Mouse (Mus musculus) C2C12 (cell line): ENCODE results near the gene Gabpb1. TPM values are rescaled to one million over a fixed set of nuclear protein-coding genes. Genes with fewer than 3 reads are reported as not detected.
A peak's percentile ranks its signal among the peaks of the same experiment; 100 is the strongest.
"Not testable (repeated sequence)": the region's sequence is repeated elsewhere in the genome, so short reads cannot be mapped to it uniquely, and the experiment has no call there.

Experiments
- H3K27me3 ChIP-seq: one replicate; pipeline ENCODE4 v1.6.1; 2011; ENCODE audit not compliant: control insufficient read depth, insufficient read depth, insufficient read length
- H3K36me3 ChIP-seq: one replicate; pipeline ENCODE4 v1.6.1; 2011; ENCODE audit not compliant: control insufficient read depth, insufficient read depth
- H3K4me3 ChIP-seq: one replicate; pipeline ENCODE4 v1.5.1; 2011; ENCODE audit warnings: mild to moderate bottlenecking, control low read depth; ENCODE audit not compliant: poor library complexity, insufficient read depth, severe bottlenecking
- H3K79me2 ChIP-seq: one replicate; pipeline ENCODE4 v1.6.1; 2011; ENCODE audit not compliant: control insufficient read depth, insufficient read depth
- H3K79me3 ChIP-seq: one replicate; pipeline ENCODE4 v1.6.1; 2011; ENCODE audit warnings: low read depth, control low read depth
- H3ac ChIP-seq: one replicate; pipeline ENCODE3; 2011; ENCODE audit warnings: low read depth; ENCODE audit not compliant: control insufficient read depth, insufficient read length
- CEBPB ChIP-seq: IDR thresholded peaks from one replicate; pipeline ENCODE4 v1.6.1; 2011; ENCODE audit warnings: low read depth, mild to moderate bottlenecking, control low read depth, moderate library complexity
- CTCF ChIP-seq: IDR thresholded peaks from one replicate; pipeline ENCODE4 v1.5.1; 2011; ENCODE audit not compliant: control insufficient read depth, insufficient read depth, insufficient read length
- FOSL1 ChIP-seq: IDR thresholded peaks from one replicate; pipeline ENCODE4 v1.8.0; 2011; ENCODE audit warnings: mild to moderate bottlenecking, low read length; ENCODE audit not compliant: poor library complexity, insufficient read depth, severe bottlenecking
- MAX ChIP-seq: IDR thresholded peaks from one replicate; pipeline ENCODE4 v1.6.1; 2011; ENCODE audit warnings: mild to moderate bottlenecking, control low read depth
- MYOD1 ChIP-seq: IDR thresholded peaks from one replicate; pipeline ENCODE4 v1.6.1; 2011; ENCODE audit warnings: low read depth; ENCODE audit not compliant: control insufficient read depth, insufficient read length
- MYOG ChIP-seq: IDR thresholded peaks from one replicate; pipeline ENCODE4 v1.6.1; 2011; ENCODE audit not compliant: control insufficient read depth, insufficient read length; ENCODE audit errors: extremely low read depth
- USF1 ChIP-seq: IDR thresholded peaks from one replicate; pipeline ENCODE4 v1.6.1; 2011; ENCODE audit warnings: low read depth, mild to moderate bottlenecking, control low read depth, moderate library complexity
- polyA plus RNA-seq: library from polyadenylated mRNA; unstranded; fragments of >200 nt; fragmentation: generic; extraction: Trizol; gene quantifications from one replicate; pipeline ENCODE4 v1.2.1, GENCODE M21; 2012; ENCODE audit warnings: missing spikeins

The Gabpb1 gene
- polyA plus RNA-seq, 1 experiment: 13.5 TPM

DNA sequence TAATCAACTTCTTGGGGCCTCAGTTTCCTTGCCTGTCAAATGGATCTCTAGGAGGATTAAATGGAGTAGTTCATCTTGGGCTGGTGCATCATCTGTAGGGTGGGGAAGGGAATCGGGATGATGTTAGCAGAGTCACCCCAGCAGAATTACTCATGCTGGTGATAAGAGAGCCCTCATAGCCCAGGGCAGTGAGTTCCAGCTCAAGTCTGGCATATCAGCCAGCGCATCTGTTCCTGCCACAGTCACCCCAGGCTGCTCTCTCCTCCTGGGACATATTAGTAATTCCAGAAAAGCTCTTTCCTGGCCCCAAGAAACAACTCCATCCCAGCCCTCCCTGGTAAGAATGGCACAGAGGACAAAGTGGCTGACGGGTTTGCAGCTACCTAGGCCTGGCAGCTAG lies 60.8 kb downstream of the Gabpb1 start:
- TF ChIP-seq MYOD1 (peak; percentile 32), CEBPB (no peak)
- H3K36me3 ChIP-seq: no peaks in the 10 kb centered on the region
- H3K79me3 ChIP-seq: no peaks in the 10 kb centered on the region
- no peaks in the 10 kb centered on the region for H3K79me2 ChIP-seq
- no peak overlapping the region for H3ac ChIP-seq
- H3K27me3 ChIP-seq: no peaks in the 10 kb centered on the region
- H3K4me3 ChIP-seq: no peak overlapping the region

DNA sequence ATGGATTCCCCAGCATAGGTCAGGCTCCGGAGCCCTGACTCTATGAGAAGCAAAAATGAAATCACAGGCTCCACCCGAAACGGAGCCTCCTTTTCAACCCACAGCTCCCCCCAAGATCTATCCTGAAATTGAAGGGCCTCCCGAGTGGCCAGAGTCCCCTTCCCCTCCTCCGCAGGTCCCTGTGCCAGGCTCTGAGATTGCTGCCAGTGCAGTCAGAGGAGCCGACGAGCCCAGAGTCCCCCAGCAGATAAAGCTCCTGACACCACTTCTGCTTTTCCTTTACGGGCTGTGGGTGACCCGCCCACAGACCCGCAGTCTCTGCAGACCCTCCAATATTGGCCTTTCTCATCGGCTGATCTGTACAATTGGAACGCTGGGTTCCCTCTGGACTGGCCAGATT lies 66.5 kb downstream of the Gabpb1 start:
- not testable (repeated sequence) for H3K79me2 ChIP-seq, H3K4me3 ChIP-seq, H3K27me3 ChIP-seq, H3ac ChIP-seq, H3K36me3 ChIP-seq, H3K79me3 ChIP-seq

DNA sequence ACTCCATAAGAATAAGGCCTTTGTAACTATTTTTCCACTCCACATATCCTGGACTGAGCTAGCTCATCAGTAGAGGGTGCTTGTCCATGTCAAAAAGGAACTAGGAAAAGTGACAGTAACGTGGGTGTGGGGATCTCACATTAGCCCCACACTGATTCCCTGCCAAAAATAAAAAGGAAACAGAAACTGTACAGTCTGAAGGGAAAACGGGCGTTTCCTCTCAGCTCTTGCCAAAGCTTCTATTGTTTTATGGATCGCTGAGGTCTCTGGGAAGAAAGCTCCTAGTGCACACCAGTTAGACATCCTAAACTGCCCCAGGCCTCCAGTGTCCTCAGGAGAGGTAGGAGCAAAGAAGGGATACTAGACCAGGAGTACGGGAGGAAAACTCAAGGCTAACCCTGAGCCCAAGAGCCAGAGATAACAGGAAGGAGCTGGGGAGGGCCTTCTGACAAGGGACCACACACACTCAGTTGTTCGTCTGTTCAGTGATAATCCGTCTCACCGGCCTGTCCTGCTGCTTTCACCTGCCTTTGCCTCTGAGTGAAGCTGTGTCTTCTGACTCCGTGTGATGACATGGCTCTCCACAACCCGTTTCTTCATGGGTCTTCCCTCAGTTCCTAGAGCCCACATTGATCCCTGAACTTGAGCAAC lies 68.5 kb downstream of the Gabpb1 start:
- TF ChIP-seq USF1 (no peak), MYOG (no peak), CEBPB (no peak), CTCF (no peak), FOSL1 (no peak), MAX (no peak), MYOD1 (no peak)
- Histone ChIP-seq H3K79me3 (no peaks in the 10 kb centered on the region), H3K36me3 (no peaks in the 10 kb centered on the region), H3K27me3 (no peaks in the 10 kb centered on the region), H3ac (no peak overlapping the region), H3K4me3 (no peak overlapping the region), H3K79me2 (no peaks in the 10 kb centered on the region)

- TF ChIP-seq MYOD1 (no peak), MAX (no peak), USF1 (no peak), FOSL1 (no peak), MYOG (no peak)
- Histone ChIP-seq H3K36me3 (no peaks in the 10 kb centered on the region), H3K79me3 (no peaks in the 10 kb centered on the region), H3K27me3 (no peaks in the 10 kb centered on the region), H3K79me2 (no peaks in the 10 kb centered on the region), H3ac (no peak overlapping the region), H3K4me3 (no peak overlapping the region)
Measured at GRCm38 (mm10) chr2:126606688-126607062, 69.5 kb downstream of the Gabpb1 start.

DNA sequence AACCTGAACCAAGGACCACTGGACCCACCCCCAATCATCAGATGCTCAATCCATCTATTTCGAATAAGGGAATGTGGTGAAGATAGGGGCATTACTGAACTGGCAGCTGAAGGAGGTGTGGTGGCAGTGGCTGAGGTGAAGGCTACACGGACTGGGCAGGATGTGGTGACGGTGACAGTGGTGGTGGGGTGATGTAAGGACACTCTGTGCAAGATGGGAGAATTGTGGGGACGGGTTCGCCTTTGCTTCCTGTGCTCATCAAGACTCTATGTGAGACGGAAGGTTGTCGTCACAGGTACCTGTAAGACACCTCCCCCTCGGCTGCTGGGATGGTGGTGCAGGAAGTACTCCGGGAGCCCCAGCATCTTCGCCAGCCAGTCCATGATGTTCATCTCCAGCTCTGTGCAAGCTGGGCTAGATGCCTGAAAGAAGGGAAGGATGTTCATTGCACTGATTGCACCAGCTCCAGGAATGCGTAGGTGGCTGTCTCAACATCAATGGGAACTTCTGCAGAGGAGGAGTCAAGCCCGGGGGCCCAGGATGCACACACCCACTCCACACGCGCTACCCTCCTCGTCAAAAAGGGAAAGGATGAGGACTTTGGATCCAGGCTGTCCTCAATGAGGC lies 70.0 kb downstream of the Gabpb1 start:
- Histone ChIP-seq H3K36me3 (no peaks in the 10 kb centered on the region), H3K79me2 (no peaks in the 10 kb centered on the region), H3K4me3 (no peak overlapping the region), H3ac (no peak overlapping the region), H3K27me3 (no peaks in the 10 kb centered on the region), H3K79me3 (no peaks in the 10 kb centered on the region)
- TF ChIP-seq FOSL1: no peak
- no peak for TF ChIP-seq CTCF
- no peak for TF ChIP-seq USF1
- TF ChIP-seq MAX: no peak
- no peak for TF ChIP-seq CEBPB
- TF ChIP-seq MYOD1: no peak
- no peak for TF ChIP-seq MYOG

- H3K4me3 ChIP-seq: no peak overlapping the region
- H3K27me3 ChIP-seq: no peaks in the 10 kb centered on the region
- H3K79me2 ChIP-seq: no peaks in the 10 kb centered on the region
- no peak for TF ChIP-seq CEBPB
- no peak for TF ChIP-seq CTCF
- TF ChIP-seq FOSL1: no peak
- TF ChIP-seq MYOD1: no peak
- no peak for TF ChIP-seq USF1
- TF ChIP-seq MAX: no peak
- TF ChIP-seq MYOG: no peak
- H3K79me3 ChIP-seq: no peaks in the 10 kb centered on the region
- no peak overlapping the region for H3ac ChIP-seq
- H3K36me3 ChIP-seq: no peaks in the 10 kb centered on the region
Measured at GRCm38 (mm10) chr2:126601918-126602600, 74.1 kb downstream of the Gabpb1 start.
